Mouse (Mus musculus): Measurements from ENCODE around the gene Tifab. TPM values are rescaled to one million over a fixed set of nuclear protein-coding genes. Genes with fewer than 3 reads are reported as not detected.
A peak's percentile ranks its signal among the peaks of the same experiment; 100 is the strongest.

Tifab gene
- polyA plus RNA-seq, 1 experiment, result 6.6 TPM

DNA sequence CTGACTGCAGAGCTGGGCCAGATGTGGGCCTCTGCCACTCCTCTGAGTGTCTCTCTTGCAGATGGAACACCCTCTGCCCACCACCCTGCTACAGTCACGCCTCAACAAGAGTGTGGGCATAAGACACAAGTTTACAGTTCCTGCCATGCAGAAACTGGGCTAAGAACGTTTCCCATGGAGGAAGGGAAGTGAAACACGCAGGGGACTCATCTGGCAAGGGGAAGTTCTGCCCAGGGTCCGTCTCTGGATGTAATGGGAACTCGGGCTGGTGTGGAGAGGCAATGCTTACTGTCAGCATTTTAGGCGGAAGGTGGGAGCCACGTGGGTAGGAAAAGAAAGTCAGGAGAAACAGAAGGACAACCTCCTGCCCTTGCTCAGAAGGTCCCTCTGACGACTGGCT lies 2.7 kb upstream of the Tifab start:
- Histone ChIP-seq H3K9me3 (peaks cover 10% of the 10 kb centered on the region), H3K4me1 (peaks cover 36% of the 10 kb centered on the region), H3K4me3 (replicated peaks) (no peak overlapping the region), H3K36me3 (replicated peaks; ENCODE audit: low read length) (no peaks in the 10 kb centered on the region), H3K27me3 (replicated peaks) (peaks cover 26% of the 10 kb centered on the region)
- TF ChIP-seq FLI1 (IDR thresholded peaks at IDR 0.05; ENCODE audit: low read length) (no peak), GATA1 (IDR thresholded peaks at IDR 0.05; ENCODE audit: borderline replicate concordance, low read length) (no peak)

- TF ChIP-seq FLI1 (IDR thresholded peaks at IDR 0.05; ENCODE audit: low read length), result no peak
- TF ChIP-seq GATA1 (IDR thresholded peaks at IDR 0.05; ENCODE audit: borderline replicate concordance, low read length), result no peak
- Histone ChIP-seq H3K4me1 (peaks cover 52% of the 10 kb centered on the region), H3K4me3 (replicated peaks) (peak overlapping the region; percentile 64), H3K9me3 (no peaks in the 10 kb centered on the region), H3K36me3 (replicated peaks; ENCODE audit: low read length) (no peaks in the 10 kb centered on the region), H3K27me3 (replicated peaks) (peaks cover 15% of the 10 kb centered on the region)
Measured at GRCm38 (mm10) chr13:56176310-56176709, 2.4 kb downstream of the Tifab start.

DNA sequence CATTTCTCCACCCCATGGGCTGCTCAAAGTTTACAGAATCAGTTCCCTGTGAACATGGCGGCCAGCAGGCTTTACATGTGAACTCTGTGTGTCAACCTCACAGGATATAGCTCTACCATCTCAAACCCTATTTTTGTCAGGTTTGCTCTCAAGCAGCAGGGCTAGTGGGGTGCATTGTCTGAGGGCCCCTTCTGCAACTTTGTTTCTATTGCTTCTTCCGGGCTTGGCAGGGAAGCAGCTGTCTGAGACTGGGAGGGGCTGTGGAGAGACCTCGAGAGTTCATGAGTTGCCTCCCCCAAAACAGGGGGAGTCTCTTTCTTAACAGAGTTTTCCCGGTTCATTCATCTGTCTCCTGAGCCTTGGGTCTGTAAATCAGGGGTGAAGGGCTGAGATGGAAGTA lies 2.8 kb downstream of the Tifab start:
- H3K36me3 ChIP-seq (replicated peaks; ENCODE audit: low read length), result no peaks in the 10 kb centered on the region
- H3K27me3 ChIP-seq (replicated peaks), result peaks cover 14% of the 10 kb centered on the region
- peaks cover 56% of the 10 kb centered on the region for H3K4me1 ChIP-seq
- no peaks in the 10 kb centered on the region for H3K9me3 ChIP-seq
- TF ChIP-seq GATA1 (IDR thresholded peaks at IDR 0.05; ENCODE audit: borderline replicate concordance, low read length) (no peak), FLI1 (IDR thresholded peaks at IDR 0.05; ENCODE audit: low read length) (no peak)
- peak overlapping the region; percentile 64 for H3K4me3 ChIP-seq (replicated peaks)

DNA sequence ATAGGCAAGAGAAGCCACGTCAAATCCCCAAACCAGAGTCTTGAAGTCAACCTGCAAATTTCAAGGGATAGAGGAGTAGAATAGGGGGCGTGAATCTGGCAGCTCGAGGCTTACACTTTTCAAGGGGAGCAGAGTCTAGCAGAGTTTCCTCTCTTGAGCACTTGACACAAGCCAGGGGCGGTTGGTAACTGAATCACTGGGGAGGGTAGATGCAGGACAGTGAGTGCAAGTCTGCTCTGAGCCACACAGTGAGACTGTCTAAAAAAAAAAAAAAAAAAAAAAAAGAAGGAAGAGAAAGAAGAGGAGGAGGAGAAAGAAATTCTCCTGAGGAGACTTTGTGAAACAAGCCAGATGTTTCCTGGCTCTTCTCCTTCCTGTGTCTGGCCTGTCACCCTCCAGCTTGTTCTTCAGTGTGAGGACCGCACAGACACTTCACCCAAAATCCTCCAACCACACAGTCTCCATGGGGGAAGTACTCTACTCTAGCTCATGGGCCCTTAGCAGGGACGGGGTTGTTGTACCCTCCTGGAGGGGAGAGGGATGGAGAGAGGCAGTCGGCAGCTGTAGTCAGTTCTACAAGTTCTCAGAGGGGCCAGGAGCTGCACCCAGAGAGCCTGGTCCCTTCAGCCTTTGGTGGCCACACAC lies 5.7 kb downstream of the Tifab start:
- no peak for TF ChIP-seq FLI1 (IDR thresholded peaks at IDR 0.05; ENCODE audit: low read length)
- no peak for TF ChIP-seq GATA1 (IDR thresholded peaks at IDR 0.05; ENCODE audit: borderline replicate concordance, low read length)
- H3K4me3 ChIP-seq (replicated peaks), result peak overlapping the region; percentile 77
- peaks cover 70% of the 10 kb centered on the region for H3K4me1 ChIP-seq

GRCm38 (mm10) chr13:56172106-56172505 lies 6.6 kb downstream of the Tifab start:
- Histone ChIP-seq H3K4me1 (peaks cover 76% of the 10 kb centered on the region), H3K36me3 (replicated peaks; ENCODE audit: low read length) (no peaks in the 10 kb centered on the region), H3K27me3 (replicated peaks) (peaks cover 3% of the 10 kb centered on the region), H3K9me3 (no peaks in the 10 kb centered on the region), H3K4me3 (replicated peaks) (peak overlapping the region; percentile 76)
- TF ChIP-seq GATA1 (IDR thresholded peaks at IDR 0.05; ENCODE audit: borderline replicate concordance, low read length) (no peak), FLI1 (IDR thresholded peaks at IDR 0.05; ENCODE audit: low read length) (no peak)

More for the DNA sequence above, 5.7 kb downstream of the Tifab start:
- Histone ChIP-seq H3K36me3 (replicated peaks; ENCODE audit: low read length) (no peaks in the 10 kb centered on the region), H3K9me3 (no peaks in the 10 kb centered on the region), H3K27me3 (replicated peaks) (peaks cover 3% of the 10 kb centered on the region)

- Histone ChIP-seq H3K36me3 (replicated peaks; ENCODE audit: low read length) (no peaks in the 10 kb centered on the region), H3K4me1 (peaks cover 58% of the 10 kb centered on the region), H3K27me3 (replicated peaks) (peaks cover 18% of the 10 kb centered on the region), H3K9me3 (no peaks in the 10 kb centered on the region), H3K4me3 (replicated peaks) (no peak overlapping the region)
- TF ChIP-seq GATA1 (IDR thresholded peaks at IDR 0.05; ENCODE audit: borderline replicate concordance, low read length) (no peak), FLI1 (IDR thresholded peaks at IDR 0.05; ENCODE audit: low read length) (no peak)
Measured at GRCm38 (mm10) chr13:56168403-56168781, 10.3 kb downstream of the Tifab start.

GRCm38 (mm10) chr13:56167446-56168402 lies 11.0 kb downstream of the Tifab start:
- no peak for TF ChIP-seq GATA1 (IDR thresholded peaks at IDR 0.05; ENCODE audit: borderline replicate concordance, low read length)
- TF ChIP-seq FLI1 (IDR thresholded peaks at IDR 0.05; ENCODE audit: low read length), result no peak
- no peaks in the 10 kb centered on the region for H3K36me3 ChIP-seq (replicated peaks; ENCODE audit: low read length)
- no peak overlapping the region for H3K4me3 ChIP-seq (replicated peaks)
- H3K9me3 ChIP-seq, result no peaks in the 10 kb centered on the region
- peaks cover 21% of the 10 kb centered on the region for H3K27me3 ChIP-seq (replicated peaks)
- H3K4me1 ChIP-seq, result peaks cover 57% of the 10 kb centered on the region

- Histone ChIP-seq H3K36me3 (replicated peaks; ENCODE audit: low read length) (no peaks in the 10 kb centered on the region), H3K27me3 (replicated peaks) (peaks cover 34% of the 10 kb centered on the region), H3K9me3 (no peaks in the 10 kb centered on the region), H3K4me3 (replicated peaks) (no peak overlapping the region), H3K4me1 (peaks cover 46% of the 10 kb centered on the region)
- no peak for TF ChIP-seq FLI1 (IDR thresholded peaks at IDR 0.05; ENCODE audit: low read length)
- no peak for TF ChIP-seq GATA1 (IDR thresholded peaks at IDR 0.05; ENCODE audit: borderline replicate concordance, low read length)
Measured at GRCm38 (mm10) chr13:56165561-56165960, 13.1 kb downstream of the Tifab start.

DNA sequence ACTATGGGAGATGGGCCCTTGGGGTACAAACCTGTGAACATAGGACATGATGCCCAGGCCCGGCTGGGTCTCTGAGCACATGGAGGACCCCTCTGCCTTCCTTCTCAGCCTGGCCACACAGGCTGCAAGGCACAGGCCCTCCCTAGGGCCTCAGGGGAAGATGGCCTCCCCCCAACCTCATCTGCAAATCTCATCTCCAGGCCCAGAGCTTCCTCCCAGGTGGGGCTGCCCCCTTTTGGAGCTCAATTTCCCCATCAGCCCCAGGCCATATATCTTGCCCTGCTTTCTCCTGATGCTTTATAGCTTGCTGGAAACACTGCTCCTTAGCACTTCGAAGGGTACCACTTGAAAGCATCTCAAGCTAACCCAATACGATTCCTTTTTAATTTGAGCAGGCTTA lies 14.3 kb downstream of the Tifab start:
- Histone ChIP-seq H3K36me3 (replicated peaks; ENCODE audit: low read length) (no peaks in the 10 kb centered on the region), H3K4me1 (peaks cover 46% of the 10 kb centered on the region), H3K9me3 (no peaks in the 10 kb centered on the region), H3K27me3 (replicated peaks) (peaks cover 43% of the 10 kb centered on the region), H3K4me3 (replicated peaks) (no peak overlapping the region)
- no peak for TF ChIP-seq FLI1 (IDR thresholded peaks at IDR 0.05; ENCODE audit: low read length)
- no peak for TF ChIP-seq GATA1 (IDR thresholded peaks at IDR 0.05; ENCODE audit: borderline replicate concordance, low read length)

DNA sequence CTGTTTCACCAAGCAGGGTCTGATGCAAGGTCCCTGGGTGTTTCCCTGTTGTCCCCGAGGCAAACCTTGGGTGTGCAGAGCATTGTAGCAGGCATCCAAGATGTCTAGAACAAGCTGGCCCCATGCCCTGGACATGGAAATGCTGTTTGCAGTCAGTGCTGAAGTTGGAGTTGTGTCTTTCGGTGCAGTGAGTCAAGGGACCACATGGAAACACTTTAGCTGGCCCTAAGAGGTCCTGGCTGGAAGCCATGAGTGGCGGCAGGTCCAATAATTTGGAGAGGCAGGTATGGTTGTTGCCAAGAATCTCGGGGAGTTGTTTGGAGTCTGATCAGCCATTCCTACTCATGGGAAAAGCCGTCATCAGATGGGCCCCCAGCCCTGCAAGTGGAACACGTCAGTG lies 14.9 kb downstream of the Tifab start:
- TF ChIP-seq FLI1 (IDR thresholded peaks at IDR 0.05; ENCODE audit: low read length) (no peak), GATA1 (IDR thresholded peaks at IDR 0.05; ENCODE audit: borderline replicate concordance, low read length) (no peak)
- Histone ChIP-seq H3K4me3 (replicated peaks) (no peak overlapping the region), H3K9me3 (no peaks in the 10 kb centered on the region)

More for the DNA sequence above, 14.9 kb downstream of the Tifab start:
- Histone ChIP-seq H3K36me3 (replicated peaks; ENCODE audit: low read length) (no peaks in the 10 kb centered on the region), H3K27me3 (replicated peaks) (peaks cover 45% of the 10 kb centered on the region), H3K4me1 (peaks cover 46% of the 10 kb centered on the region)

Measured in megakaryocyte, embryonic 14.5 days (primary cell).